Mouse (Mus musculus) heart, postnatal 0 days (tissue): ENCODE measurements at regions not wholly inside any gene's neighbourhood (a gene's known extent, or its start where the extent isn't known, plus 50 kb on each side); places are given as distances from the start of the nearest gene placed in this dataset.
A peak's percentile ranks its signal among the peaks of the same experiment; 100 is the strongest.

Experiments
- ATAC-seq: fragments of 200-750 bp; cut with Nextera tagmentation; 2 replicates; pipeline ENCODE4 v1.8.0; 2017; ENCODE audit warnings: low read depth, moderate number of reproducible peaks, moderate library complexity; ENCODE audit not compliant: insufficient read depth
- DNase-seq: peaks from one replicate; pipeline ENCODE4 v3.0.0-alpha.2; 2016; ENCODE audit warnings: low spot score
- H3K27ac ChIP-seq: fragments of 300-500 bp; sonication (generic); 2 replicates; pipeline ENCODE4 v1.5.1; 2014; ENCODE audit warnings: low read depth, mild to moderate bottlenecking
- H3K27me3 ChIP-seq: fragments of 300-500 bp; sonication (generic); 2 replicates; pipeline ENCODE4 v1.6.1; 2014; ENCODE audit warnings: low read length, mixed read lengths; ENCODE audit not compliant: control insufficient read depth, insufficient read depth
- H3K36me3 ChIP-seq: fragments of 300-500 bp; sonication (generic); replicated peaks from 2 replicates; pipeline ENCODE4 v1.6.1; 2014; ENCODE audit warnings: low read length, mixed read lengths; ENCODE audit not compliant: control insufficient read depth, insufficient read depth
- H3K4me1 ChIP-seq: fragments of 300-500 bp; sonication (generic); 2 replicates; pipeline ENCODE4 v1.6.1; 2014; ENCODE audit warnings: antibody characterized with exemption; ENCODE audit not compliant: control insufficient read depth, insufficient read depth
- H3K4me2 ChIP-seq: fragments of 300-500 bp; sonication (generic); 2 replicates; pipeline ENCODE4 v1.6.1; 2014; ENCODE audit warnings: low read depth, mild to moderate bottlenecking, low read length, moderate library complexity
- H3K4me3 ChIP-seq: fragments of 300-500 bp; sonication (generic); 2 replicates; pipeline ENCODE4 v1.5.1; 2014; ENCODE audit warnings: low read depth, low read length
- H3K9ac ChIP-seq: fragments of 300-500 bp; sonication (generic); replicated peaks from 2 replicates; pipeline ENCODE4 v1.6.1; 2014; ENCODE audit warnings: low read depth, low read length, mixed read lengths
- H3K9me3 ChIP-seq: fragments of 300-500 bp; sonication (generic); replicated peaks from 2 replicates; pipeline ENCODE4 v1.6.1; 2016; ENCODE audit warnings: low read length; ENCODE audit not compliant: control insufficient read depth
- CTCF ChIP-seq: IDR thresholded peaks from 2 replicates; pipeline ENCODE4 v1.5.1; 2016; ENCODE audit warnings: antibody characterized with exemption, control low read depth, low read depth
- EP300 ChIP-seq: IDR thresholded peaks from 2 replicates; pipeline ENCODE4 v1.6.1; 2016; ENCODE audit warnings: antibody characterized with exemption, low read depth
- WGBS: fragments of 180-500 bp; shearing (Covaris S2); extraction: QIAGEN DNeasy Blood & Tissue Kit; methylation state at CpG from one replicate; pipeline ENCODE4 v1.1.7; 2014; 5-methylcytosine and 5-hydroxymethylcytosine counted together

- H3K4me3 ChIP-seq = peak overlapping the region; percentile 29
- WGBS = 16% methylated on average over 12 of the region's 12 CpGs
- ATAC-seq = peak; percentile 64
- no peaks in the 10 kb centered on the region for H3K9me3 ChIP-seq
- H3K36me3 ChIP-seq = no peaks in the 10 kb centered on the region
- no peak overlapping the region for H3K27ac ChIP-seq
- no peak overlapping the region; the same call in 1 of the 2 replicates for H3K9ac ChIP-seq
- peak; percentile 58 for DNase-seq
- peak overlapping the region; percentile 55 for H3K4me2 ChIP-seq
- H3K4me1 ChIP-seq = peaks cover 8% of the 10 kb centered on the region; the same call in 1 of the 2 replicates
- TF ChIP-seq CTCF (no peak), EP300 (no peak)
- no peaks in the 10 kb centered on the region for H3K27me3 ChIP-seq
Measured at GRCm38 (mm10) chr10:97035371-97035786, 418.6 kb downstream of the Btg1 start.

DNA sequence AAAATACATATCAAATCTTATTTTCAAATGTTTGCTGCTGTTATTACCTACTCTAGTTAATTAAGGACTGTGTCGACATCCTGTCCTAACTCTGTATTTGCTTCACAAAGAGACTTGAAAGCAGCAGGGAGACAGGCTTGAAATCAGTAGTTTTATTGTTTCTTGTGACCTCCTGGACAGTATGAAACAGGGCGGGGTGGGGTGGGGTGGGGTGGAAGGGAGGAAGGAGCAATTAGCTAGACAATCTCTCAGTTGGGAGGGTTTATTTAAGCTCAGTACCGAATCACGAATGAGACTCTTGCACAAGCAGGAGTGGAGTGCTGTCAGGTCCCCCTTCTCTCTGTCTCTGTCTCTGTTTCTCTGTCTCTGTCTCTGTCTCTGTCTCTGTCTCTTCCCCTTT is 421.2 kb downstream of the Btg1 start:
- Histone ChIP-seq H3K27me3 (no peaks in the 10 kb centered on the region), H3K9me3 (no peaks in the 10 kb centered on the region), H3K9ac (no peak overlapping the region), H3K36me3 (no peaks in the 10 kb centered on the region), H3K27ac (no peak overlapping the region), H3K4me1 (peaks cover 8% of the 10 kb centered on the region; the same call in 1 of the 2 replicates), H3K4me2 (no peak overlapping the region), H3K4me3 (no peak overlapping the region)
- WGBS = 65% methylated on average over 4 of the region's 4 CpGs
- no peak for DNase-seq
- no peak for ATAC-seq
- no peak for TF ChIP-seq EP300
- TF ChIP-seq CTCF = no peak

DNA sequence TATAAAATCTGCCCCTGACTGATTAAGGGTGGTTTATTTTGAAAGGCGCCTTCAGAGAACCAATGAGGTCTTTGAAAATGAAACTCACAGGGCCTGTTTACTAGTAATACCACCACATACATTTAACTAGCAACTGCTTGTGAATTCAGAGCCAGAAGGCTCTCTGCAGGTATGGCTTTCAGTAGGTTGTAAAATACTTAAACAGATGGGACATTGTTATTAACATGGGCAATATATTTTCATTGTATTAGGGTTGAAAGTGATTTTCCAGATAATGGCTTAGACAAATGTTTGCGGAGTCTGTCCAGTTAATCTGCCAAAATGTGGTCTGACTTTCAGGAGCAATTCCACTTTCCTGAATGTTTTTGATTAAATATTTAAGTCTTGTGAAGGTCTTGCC is 430.8 kb downstream of the Btg1 start:
- Histone ChIP-seq H3K9ac (no peak overlapping the region), H3K4me3 (no peak overlapping the region), H3K4me2 (no peak overlapping the region), H3K9me3 (peaks cover 6% of the 10 kb centered on the region; the same call in 1 of the 2 replicates), H3K4me1 (no peaks in the 10 kb centered on the region), H3K36me3 (no peaks in the 10 kb centered on the region), H3K27ac (no peak overlapping the region), H3K27me3 (no peaks in the 10 kb centered on the region)
- ATAC-seq (no peak), DNase-seq (no peak)
- no peak for TF ChIP-seq EP300
- no peak for TF ChIP-seq CTCF
- 87% methylated on average over 2 of the region's 2 CpGs for WGBS

DNA sequence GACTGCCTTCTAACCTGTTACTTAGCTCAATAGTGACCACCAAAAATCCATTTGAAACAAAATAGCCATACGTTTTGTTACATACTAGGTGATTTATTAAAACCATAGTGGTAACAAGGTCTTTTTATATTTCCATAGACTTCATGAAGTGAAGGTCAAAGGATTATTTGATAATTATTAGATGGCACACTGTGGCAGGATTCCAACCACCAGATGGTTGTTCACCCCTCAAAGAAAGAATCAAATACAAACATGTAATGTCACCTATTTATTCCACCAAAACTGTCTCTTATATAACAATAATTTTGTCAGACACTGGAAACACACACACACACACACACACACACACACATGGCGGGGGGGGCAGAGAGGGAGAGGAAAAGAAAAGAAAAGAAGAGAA is 431.2 kb downstream of the Btg1 start:
- Histone ChIP-seq H3K27me3 (no peaks in the 10 kb centered on the region), H3K9me3 (peaks cover 6% of the 10 kb centered on the region; the same call in 1 of the 2 replicates), H3K9ac (no peak overlapping the region), H3K36me3 (no peaks in the 10 kb centered on the region), H3K4me3 (no peak overlapping the region), H3K4me1 (no peaks in the 10 kb centered on the region), H3K27ac (no peak overlapping the region), H3K4me2 (no peak overlapping the region)
- no peak for ATAC-seq
- WGBS = 66% methylated on average over 2 of the region's 2 CpGs
- TF ChIP-seq EP300 (no peak), CTCF (no peak)
- no peak for DNase-seq

GRCm38 (mm10) chr10:97054472-97054871 is 424.9 kb upstream of the Dcn start:
- H3K4me1 ChIP-seq = no peaks in the 10 kb centered on the region
- TF ChIP-seq EP300 = no peak
- TF ChIP-seq CTCF = no peak
- no peaks in the 10 kb centered on the region for H3K9me3 ChIP-seq
- DNase-seq (no peak), ATAC-seq (no peak)
- no peak overlapping the region for H3K4me2 ChIP-seq
- no peak overlapping the region for H3K9ac ChIP-seq
- H3K4me3 ChIP-seq = no peak overlapping the region
- no peaks in the 10 kb centered on the region for H3K36me3 ChIP-seq
- H3K27ac ChIP-seq = no peak overlapping the region
- 81% methylated on average over 3 of the region's 3 CpGs for WGBS
- H3K27me3 ChIP-seq = no peaks in the 10 kb centered on the region

GRCm38 (mm10) chr10:97061961-97062360 is 417.4 kb upstream of the Dcn start:
- ATAC-seq (no peak), DNase-seq (no peak)
- Histone ChIP-seq H3K4me1 (no peaks in the 10 kb centered on the region), H3K27me3 (no peaks in the 10 kb centered on the region), H3K9ac (no peak overlapping the region), H3K9me3 (no peaks in the 10 kb centered on the region), H3K4me3 (no peak overlapping the region), H3K36me3 (no peaks in the 10 kb centered on the region), H3K27ac (no peak overlapping the region), H3K4me2 (no peak overlapping the region)
- 88% methylated on average over 3 of the region's 3 CpGs for WGBS
- TF ChIP-seq CTCF = no peak
- TF ChIP-seq EP300 = no peak
